Mouse (Mus musculus) brain, embryonic 14.5 days (tissue): ENCODE measurements around the gene Il17rd.

ENCODE experiments used
- CTCF ChIP-seq: fragments of 200-500 bp; IDR thresholded peaks from 2 replicates; pipeline ENCODE4 v1.5.1; 2012; ENCODE audit warnings: inconsistent platforms, mild to moderate bottlenecking, moderate library complexity, borderline replicate concordance; ENCODE audit not compliant: insufficient read depth, insufficient read length; ENCODE audit errors: extremely low read depth
- POLR2A ChIP-seq: fragments of 200-500 bp; IDR thresholded peaks from 2 replicates; pipeline ENCODE4 v1.6.1; 2012; ENCODE audit warnings: mild to moderate bottlenecking, inconsistent platforms, borderline replicate concordance; ENCODE audit not compliant: poor library complexity, insufficient read depth, insufficient read length, severe bottlenecking; ENCODE audit errors: extremely low read depth

DNA sequence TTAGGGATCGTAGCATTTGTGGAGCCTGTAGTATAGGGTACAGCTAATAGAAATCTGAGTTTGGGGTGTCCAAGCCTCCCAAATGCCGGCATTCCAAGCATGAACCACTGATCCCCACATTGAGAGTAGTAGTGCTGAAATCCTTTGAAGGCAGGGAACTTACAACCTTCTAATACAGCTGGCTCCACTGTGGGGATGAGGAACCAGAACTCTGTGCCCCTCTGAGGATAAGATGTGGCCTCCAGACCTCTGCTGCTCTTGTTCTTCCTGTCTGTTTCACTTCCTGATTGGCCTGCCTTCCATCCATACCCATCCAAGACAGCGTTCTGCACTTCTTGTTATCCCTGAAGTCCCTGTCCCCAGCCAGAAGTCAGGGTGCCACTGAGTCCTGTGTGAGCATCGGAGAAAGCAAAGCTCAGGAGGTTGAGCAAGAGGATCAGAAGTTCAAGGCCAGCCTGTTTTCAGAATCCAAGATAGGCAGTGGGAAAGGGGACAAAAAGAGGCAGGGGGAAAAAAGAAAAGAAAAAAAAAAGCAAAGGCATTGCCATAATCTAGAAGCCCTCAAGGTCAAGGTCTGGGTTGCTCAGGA is 77.9 kb downstream of the Il17rd start:
- TF ChIP-seq CTCF = no peak
- no peak for TF ChIP-seq POLR2A
